Mouse (Mus musculus) lung, postnatal 0 days (tissue): Measurements from ENCODE around the gene Gm156. TPM values are rescaled to one million over a fixed set of nuclear protein-coding genes. Genes with fewer than 3 reads are reported as not detected.
"Not testable (repeated sequence)": the region's sequence is repeated elsewhere in the genome, so short reads cannot be mapped to it uniquely, and the experiment has no call there.

Experiments
- ATAC-seq: fragments of 200-750 bp; cut with Nextera tagmentation; 2 replicates; pipeline ENCODE4 v1.8.0; 2017; ENCODE audit warnings: moderate library complexity
- DNase-seq: peaks from one replicate; pipeline ENCODE4 v3.0.0-alpha.2; 2016; ENCODE audit warnings: low spot score
- H3K27ac ChIP-seq: fragments of 300-500 bp; sonication (generic); 2 replicates; pipeline ENCODE4 v1.5.1; 2014; ENCODE audit warnings: antibody characterized with exemption, mild to moderate bottlenecking, low read length, mixed read lengths
- H3K27me3 ChIP-seq: fragments of 300-500 bp; sonication (generic); replicated peaks from 2 replicates; pipeline ENCODE4 v1.6.1; 2014; ENCODE audit warnings: low read length, mixed read lengths; ENCODE audit not compliant: insufficient read depth
- H3K36me3 ChIP-seq: fragments of 300-500 bp; sonication (generic); 2 replicates; pipeline ENCODE4 v1.6.1; 2014; ENCODE audit warnings: low read length, mixed read lengths; ENCODE audit not compliant: insufficient read depth
- H3K4me1 ChIP-seq: fragments of 300-500 bp; sonication (generic); 2 replicates; pipeline ENCODE4 v1.6.1; 2014; ENCODE audit warnings: antibody characterized with exemption, low read depth, low read length, mixed read lengths; ENCODE audit not compliant: insufficient read depth
- H3K4me2 ChIP-seq: fragments of 300-500 bp; sonication (generic); replicated peaks from 2 replicates; pipeline ENCODE4 v1.6.1; 2014; ENCODE audit warnings: low read depth, mild to moderate bottlenecking, low read length, moderate library complexity, mixed read lengths
- H3K4me3 ChIP-seq: fragments of 300-500 bp; sonication (generic); 2 replicates; pipeline ENCODE4 v1.5.1; 2014; ENCODE audit warnings: low read depth, low read length
- H3K9ac ChIP-seq: fragments of 300-500 bp; sonication (generic); replicated peaks from 2 replicates; pipeline ENCODE4 v1.6.1; 2014; ENCODE audit warnings: low read depth, mild to moderate bottlenecking
- H3K9me3 ChIP-seq: fragments of 300-500 bp; sonication (generic); 2 replicates; pipeline ENCODE4 v1.6.1; 2016; ENCODE audit warnings: low read length, mixed read lengths
- CTCF ChIP-seq: IDR thresholded peaks from 2 replicates; pipeline ENCODE4 v1.5.1; 2016; ENCODE audit warnings: antibody characterized with exemption, mild to moderate bottlenecking
- EP300 ChIP-seq: IDR thresholded peaks from 2 replicates; pipeline ENCODE4 v1.6.1; 2016; ENCODE audit warnings: antibody characterized with exemption, mild to moderate bottlenecking, control low read depth
- WGBS: fragments of 180-500 bp; shearing (Covaris S2); extraction: QIAGEN DNeasy Blood & Tissue Kit; methylation state at CpG from one replicate; pipeline ENCODE4 v1.1.7; 2014; 5-methylcytosine and 5-hydroxymethylcytosine counted together
- polyA plus RNA-seq: library from polyadenylated mRNA; unstranded; fragments of >200 nt; fragmentation: Nextera tagmentation; extraction: Ambion mirVana; gene quantifications from 2 replicates; pipeline ENCODE4 v1.2.1, GENCODE M21; 2015

Gene Gm156
- polyA plus RNA-seq = not detected in 2 replicates

DNA sequence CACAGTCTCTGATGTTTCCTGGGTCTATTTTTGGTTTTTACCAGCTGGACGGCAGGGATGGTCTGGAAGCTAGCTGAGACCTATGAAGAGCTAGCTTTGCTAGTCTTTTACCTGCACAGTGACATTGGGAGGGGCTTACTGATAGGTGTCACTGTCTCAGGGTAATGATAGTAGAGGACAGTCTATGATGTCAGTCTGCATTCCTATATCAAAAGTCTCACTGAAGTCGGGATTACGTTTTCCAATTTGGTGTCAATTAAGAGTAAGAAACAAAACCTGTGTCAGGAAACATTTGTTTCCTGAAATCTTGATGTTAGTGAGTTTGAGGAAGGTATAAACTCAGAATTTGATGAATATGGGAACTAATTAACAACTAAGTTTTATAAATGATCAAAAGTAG, at the start of gene Gm156:
Gene Gm156 (minus strand): TSS at position 101 of the 400 bp plus-strand sequence.
- not testable (repeated sequence) for H3K27ac ChIP-seq, H3K27me3 ChIP-seq, H3K9me3 ChIP-seq, H3K4me2 ChIP-seq, H3K36me3 ChIP-seq, H3K4me3 ChIP-seq, H3K4me1 ChIP-seq, DNase-seq, ATAC-seq, H3K9ac ChIP-seq
- 85% methylated on average over 3 of the region's 3 CpGs for WGBS

DNA sequence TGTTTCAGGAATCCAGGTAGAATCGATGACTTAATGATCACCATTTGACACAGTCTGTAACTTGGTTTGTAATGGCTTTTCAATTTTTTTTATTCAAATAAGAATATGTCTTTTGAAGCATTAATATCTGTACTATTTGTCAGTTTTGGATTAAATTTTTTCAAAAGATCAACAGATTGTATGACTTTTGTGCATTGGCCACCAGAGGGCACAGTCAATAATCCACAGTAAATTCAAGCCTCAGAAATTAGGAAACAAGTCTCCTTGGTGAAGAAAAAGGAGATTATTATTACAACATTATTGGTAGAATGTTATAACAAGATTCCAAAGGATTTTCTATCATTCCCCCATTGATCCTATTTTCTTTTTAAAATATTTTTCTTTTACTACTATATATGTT, 41.5 kb upstream of the Gm156 start:
- Histone ChIP-seq H3K27me3 (no peaks in the 10 kb centered on the region), H3K27ac (no peak overlapping the region), H3K36me3 (no peaks in the 10 kb centered on the region), H3K9ac (no peak overlapping the region), H3K4me2 (no peak overlapping the region), H3K9me3 (no peaks in the 10 kb centered on the region), H3K4me1 (no peaks in the 10 kb centered on the region), H3K4me3 (no peak overlapping the region)
- 61% methylated on average over 1 of the region's 1 CpGs for WGBS
- TF ChIP-seq CTCF (no peak), EP300 (no peak)
- no peak for ATAC-seq
- DNase-seq = no peak

DNA sequence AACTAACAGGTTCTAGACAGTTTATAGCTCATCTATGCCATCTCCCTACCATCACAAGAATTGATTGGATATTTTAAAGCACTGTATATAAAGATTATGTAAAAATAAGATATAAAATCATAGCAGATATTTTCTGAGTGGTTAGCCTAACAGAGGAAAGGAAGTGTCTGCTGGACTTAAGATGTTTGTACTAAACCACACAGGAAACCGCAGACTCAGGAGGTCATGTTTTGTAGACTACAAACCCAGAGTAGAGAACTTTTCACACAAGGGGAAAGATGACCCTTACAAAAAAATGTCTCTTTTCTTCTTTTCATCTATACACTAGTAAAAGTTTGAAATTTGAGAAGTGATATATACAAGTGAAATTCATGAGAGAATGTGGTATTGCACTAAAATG, 39.9 kb upstream of the Gm156 start:
- Histone ChIP-seq H3K4me2 (no peak overlapping the region), H3K9ac (no peak overlapping the region), H3K4me3 (no peak overlapping the region), H3K27ac (no peak overlapping the region), H3K4me1 (no peaks in the 10 kb centered on the region), H3K36me3 (no peaks in the 10 kb centered on the region), H3K9me3 (no peaks in the 10 kb centered on the region), H3K27me3 (no peaks in the 10 kb centered on the region)
- TF ChIP-seq EP300 (no peak), CTCF (no peak)
- 86% methylated on average over 1 of the region's 1 CpGs for WGBS
- no peak for ATAC-seq
- DNase-seq = no peak

DNA sequence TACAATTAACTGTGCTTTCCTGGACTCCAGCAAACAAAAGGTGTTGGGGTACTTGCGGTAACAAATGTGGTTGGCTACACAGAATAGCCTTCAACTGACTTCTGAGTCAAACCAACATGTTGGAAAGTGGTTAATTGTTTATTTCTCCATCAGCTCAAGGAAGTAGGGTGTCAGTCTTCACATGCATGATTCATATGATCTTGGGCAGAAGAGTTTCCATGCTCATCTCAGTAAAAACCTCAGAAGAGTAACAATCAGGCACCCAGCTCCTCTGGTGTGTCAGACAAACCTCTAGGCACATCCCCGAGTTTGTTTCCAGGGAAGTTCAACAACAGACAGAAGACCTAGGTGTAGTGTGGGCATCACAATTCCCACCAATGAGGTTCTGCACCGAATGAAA, 33.7 kb upstream of the Gm156 start:
- Histone ChIP-seq H3K27ac (no peak overlapping the region), H3K4me3 (no peak overlapping the region), H3K27me3 (no peaks in the 10 kb centered on the region), H3K36me3 (no peaks in the 10 kb centered on the region), H3K9ac (no peak overlapping the region), H3K4me2 (no peak overlapping the region), H3K9me3 (no peaks in the 10 kb centered on the region), H3K4me1 (no peaks in the 10 kb centered on the region)
- no peak for DNase-seq
- WGBS = 48% methylated on average over 3 of the region's 3 CpGs
- ATAC-seq = no peak
- TF ChIP-seq EP300 (no peak), CTCF (no peak)

DNA sequence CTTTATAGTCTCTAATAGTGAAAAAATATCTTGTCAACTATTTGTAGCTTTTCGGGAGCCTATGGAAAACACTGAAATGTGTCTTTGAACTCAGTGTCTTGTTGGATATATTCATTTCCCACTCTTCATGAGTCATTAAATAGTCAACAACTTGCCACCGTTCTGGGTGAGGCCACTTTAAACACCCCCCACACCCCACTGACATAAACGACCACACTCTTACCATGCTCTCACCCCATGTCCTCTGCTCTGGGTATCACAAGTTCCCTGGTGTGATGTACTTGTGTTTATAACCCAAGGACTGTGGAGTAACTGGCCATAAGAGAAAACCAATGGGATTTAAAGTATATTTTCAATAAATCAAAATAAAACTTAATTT, 36.4 kb downstream of the Gm156 start:
- H3K27ac ChIP-seq = no peak overlapping the region
- ATAC-seq (no peak), DNase-seq (no peak)
- TF ChIP-seq EP300 (no peak), CTCF (no peak)
- no peak overlapping the region for H3K4me3 ChIP-seq
- no peaks in the 10 kb centered on the region for H3K9me3 ChIP-seq
- WGBS = 60% methylated on average over 3 of the region's 3 CpGs
- no peak overlapping the region for H3K9ac ChIP-seq
- H3K27me3 ChIP-seq = no peaks in the 10 kb centered on the region
- no peak overlapping the region for H3K4me2 ChIP-seq
- H3K36me3 ChIP-seq = no peaks in the 10 kb centered on the region
- H3K4me1 ChIP-seq = no peaks in the 10 kb centered on the region

DNA sequence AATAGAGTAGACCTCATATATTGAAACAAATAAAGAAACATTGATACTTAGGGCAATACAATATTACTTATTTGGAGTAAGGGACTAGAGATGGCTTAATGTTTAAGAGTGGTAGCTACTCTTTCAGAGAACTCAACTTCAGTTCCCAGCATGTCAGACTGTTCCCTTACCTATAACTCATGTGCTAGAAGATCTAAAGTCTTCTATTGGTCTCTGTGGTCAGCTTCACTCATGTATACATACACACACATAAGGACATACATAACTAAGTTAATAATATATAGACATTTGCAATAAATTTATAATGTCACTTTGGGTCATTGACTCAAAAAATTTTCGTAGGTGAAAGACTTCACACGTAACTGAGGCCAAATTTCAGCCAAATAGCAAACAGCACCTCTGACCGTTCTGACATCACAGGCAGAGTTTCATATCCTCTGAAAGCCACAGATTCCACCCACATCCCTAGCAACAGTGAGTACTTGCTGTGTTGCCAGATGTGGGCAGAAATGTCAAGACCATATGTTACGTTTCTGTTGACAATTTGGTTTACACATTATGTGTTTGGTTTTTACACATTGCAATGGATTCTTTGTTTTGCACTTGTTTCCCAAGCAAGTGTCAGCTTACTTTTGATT, 36.9 kb downstream of the Gm156 start:
- Histone ChIP-seq H3K4me1 (no peaks in the 10 kb centered on the region), H3K27ac (no peak overlapping the region)
- WGBS = 68% methylated on average over 4 of the region's 4 CpGs

DNA sequence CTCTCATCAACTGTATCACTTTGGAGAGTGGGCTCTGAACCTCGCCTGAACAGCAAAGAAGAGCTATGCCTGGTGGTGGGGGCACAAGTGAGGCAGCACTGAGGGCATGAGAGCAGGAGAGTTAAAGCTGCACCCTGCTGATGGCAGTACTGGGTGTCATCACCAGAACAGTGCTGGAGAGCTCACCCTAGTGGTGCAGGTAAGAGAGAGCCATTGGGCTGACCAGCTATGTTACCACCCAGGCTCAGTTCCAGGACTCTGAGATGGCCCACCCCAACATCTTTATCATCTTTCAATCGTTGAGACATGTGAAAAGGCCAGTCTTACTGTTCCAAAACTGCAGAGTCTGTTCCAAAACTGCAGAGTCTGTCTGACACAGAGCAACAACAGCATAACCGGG, 37.9 kb downstream of the Gm156 start:
- no peak for TF ChIP-seq CTCF
- no peak for TF ChIP-seq EP300
- H3K9ac ChIP-seq = no peak overlapping the region
- no peak overlapping the region for H3K27ac ChIP-seq
- DNase-seq (no peak), ATAC-seq (no peak)
- 45% methylated on average over 3 of the region's 3 CpGs for WGBS
- H3K9me3 ChIP-seq = no peaks in the 10 kb centered on the region
- H3K27me3 ChIP-seq = no peaks in the 10 kb centered on the region
- no peak overlapping the region for H3K4me2 ChIP-seq
- H3K4me1 ChIP-seq = no peaks in the 10 kb centered on the region
- no peaks in the 10 kb centered on the region for H3K36me3 ChIP-seq
- H3K4me3 ChIP-seq = no peak overlapping the region

More for the DNA sequence above, 36.9 kb downstream of the Gm156 start:
- Histone ChIP-seq H3K27me3 (no peaks in the 10 kb centered on the region), H3K4me2 (no peak overlapping the region), H3K9me3 (no peaks in the 10 kb centered on the region), H3K4me3 (no peak overlapping the region), H3K9ac (no peak overlapping the region), H3K36me3 (no peaks in the 10 kb centered on the region)
- ATAC-seq (no peak), DNase-seq (no peak)
- TF ChIP-seq EP300 (no peak), CTCF (no peak)
